Mouse (Mus musculus) left cerebral cortex, adult 9 months (tissue): ENCODE measurements at regions not wholly inside any gene's neighbourhood (a gene's known extent, or its start where the extent isn't known, plus 50 kb on each side); places are given as distances from the start of the nearest gene placed in this dataset.
"Not testable (repeated sequence)": the region's sequence is repeated elsewhere in the genome, so short reads cannot be mapped to it uniquely, and the experiment has no call there.

Source experiments
- DNase-seq, 2 experiments: peaks; one replicate each; pipeline ENCODE4 v3.0.0; 2022; ENCODE audit warnings: low spot score in 2 of 2

DNA sequence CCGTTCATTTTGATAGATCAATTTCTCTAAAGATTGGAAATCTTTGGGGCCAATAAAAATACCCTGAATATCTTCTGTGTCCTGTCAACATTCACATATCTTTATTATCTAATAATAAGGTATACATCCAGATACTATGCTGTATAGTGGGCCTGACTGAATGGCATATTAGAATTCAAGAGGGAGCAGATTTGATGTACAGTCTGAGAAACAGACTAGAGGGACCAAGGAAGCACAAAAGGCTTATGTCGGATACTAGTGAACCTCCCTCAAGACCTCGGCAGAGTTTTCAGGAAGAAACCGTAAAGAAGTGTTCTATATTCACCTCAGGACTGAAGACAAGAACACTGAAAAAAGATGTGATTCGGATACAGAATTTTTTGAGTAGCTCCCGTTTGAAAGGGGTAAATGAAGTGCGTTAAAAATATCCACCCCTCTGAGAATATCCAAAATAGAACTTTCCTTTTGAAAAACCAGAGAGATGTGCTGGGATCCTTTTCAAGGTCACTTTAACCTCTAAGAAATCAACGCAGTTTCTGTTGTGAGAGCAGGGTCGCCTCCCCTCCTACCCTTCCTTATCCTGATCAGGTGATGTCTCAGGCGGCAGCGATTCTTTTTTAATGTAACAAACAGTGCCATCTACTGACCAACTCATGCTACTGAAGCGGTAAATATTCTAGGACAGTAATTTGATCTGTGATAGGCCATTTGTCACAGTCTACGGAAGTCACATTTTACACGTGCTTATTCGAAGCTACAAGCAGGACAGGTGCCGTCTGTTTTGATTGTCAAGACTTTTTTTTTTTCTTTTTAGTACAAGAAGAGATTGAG is 485.1 kb upstream of the Hsf2 start:
- peak in 1 of 2 experiments; percentile 64 for DNase-seq

- DNase-seq = no peak
Observed at GRCm38 (mm10) chr10:57001723-57002110, 484.5 kb upstream of the Hsf2 start.

DNA sequence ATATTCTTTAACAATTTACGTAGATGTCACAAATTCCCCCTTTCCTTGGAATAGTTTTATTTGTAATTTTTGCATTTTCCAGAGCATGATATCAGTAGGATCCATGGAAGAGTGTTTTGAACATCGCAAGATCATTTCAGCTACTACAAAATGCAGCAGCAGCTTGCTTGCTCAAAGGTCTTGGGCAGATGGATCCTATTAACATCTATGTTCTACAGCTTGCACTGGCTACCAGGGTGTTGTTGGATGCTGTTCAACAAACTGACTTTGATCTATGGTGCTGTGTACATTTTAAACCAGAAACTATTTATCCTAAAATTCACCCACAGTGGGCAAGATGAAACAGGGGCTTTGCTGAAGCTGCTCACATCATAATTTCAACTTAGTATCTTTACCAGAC is 448.5 kb upstream of the Hsf2 start:
- DNase-seq = no peak

DNA sequence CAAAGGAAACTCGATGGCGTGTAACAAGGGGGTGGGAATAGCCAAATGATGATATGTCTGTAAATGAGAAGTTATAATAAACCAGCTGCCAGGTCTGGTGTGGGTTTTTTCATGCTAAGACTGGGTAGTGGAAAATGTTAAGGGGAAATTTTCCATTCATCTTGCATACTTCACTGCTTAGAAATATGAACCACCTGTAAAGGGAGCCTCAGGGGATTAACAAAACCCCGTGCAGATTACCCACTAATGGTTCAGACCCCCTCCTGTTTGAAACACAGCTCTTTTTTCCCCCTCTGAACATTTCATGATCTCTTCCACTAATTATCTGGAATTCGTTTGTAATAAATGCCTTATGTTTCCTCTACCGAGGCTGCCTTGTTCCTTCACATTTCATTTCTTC is 446.0 kb upstream of the Hsf2 start:
- no peak for DNase-seq

DNA sequence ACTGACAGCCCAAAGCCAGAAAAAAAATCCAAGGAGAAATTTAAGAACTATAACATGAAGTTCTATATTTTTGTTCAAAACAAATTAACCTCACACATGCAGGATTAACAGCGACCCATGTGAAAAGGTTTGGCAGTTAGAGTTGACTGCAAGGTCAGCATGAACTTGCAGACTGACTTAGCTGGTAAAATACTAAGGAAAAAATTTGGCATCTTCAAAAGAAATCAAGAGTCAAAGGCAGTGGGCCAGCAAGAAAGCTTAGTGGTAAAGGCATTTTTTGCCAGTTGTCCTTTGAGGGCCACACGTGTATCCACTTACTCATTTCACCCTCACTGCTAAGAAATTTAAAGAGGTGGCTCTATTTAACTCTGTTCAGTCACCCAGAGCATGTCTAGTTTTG is 440.2 kb upstream of the Hsf2 start:
- no peak for DNase-seq

DNA sequence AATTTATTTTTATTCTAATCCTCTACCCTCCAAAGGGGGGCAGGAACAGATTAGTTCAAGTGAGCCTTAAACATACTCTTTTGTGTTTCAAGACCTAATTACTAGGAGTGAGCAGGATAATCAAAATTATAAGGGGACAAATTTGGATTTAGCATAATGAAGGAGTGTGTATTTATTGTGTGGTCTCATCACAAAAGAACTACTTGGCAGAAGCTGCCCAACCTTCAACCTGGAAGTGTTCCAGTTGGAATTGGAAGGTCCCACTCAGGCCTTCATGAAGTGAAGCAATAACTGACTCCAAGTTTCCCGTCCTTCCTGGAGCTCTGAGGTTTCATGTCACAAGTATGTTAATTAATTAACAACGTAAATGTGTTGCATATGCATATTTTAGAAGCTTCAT is 439.3 kb upstream of the Hsf2 start:
- peak in 1 of 2 experiments; percentile 3 for DNase-seq

DNA sequence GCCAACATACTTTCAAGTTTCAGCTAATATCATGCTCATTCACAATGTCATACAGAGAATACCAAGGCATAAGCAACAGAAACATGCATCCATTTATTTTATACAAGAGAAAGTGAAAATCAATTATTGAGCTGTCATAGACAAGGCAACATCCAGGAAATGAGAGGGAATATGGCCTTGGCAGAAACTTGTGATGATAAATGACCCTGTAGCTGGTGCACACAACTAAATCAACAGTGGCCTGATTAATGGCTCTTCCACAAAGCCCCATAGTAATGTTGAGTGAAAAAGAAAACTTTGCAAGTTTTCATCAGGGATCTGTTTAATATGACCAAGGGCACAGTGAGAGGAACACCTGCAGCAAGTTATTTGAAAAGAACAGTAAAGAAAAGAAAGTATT is 438.5 kb upstream of the Hsf2 start:
- DNase-seq = no peak

DNA sequence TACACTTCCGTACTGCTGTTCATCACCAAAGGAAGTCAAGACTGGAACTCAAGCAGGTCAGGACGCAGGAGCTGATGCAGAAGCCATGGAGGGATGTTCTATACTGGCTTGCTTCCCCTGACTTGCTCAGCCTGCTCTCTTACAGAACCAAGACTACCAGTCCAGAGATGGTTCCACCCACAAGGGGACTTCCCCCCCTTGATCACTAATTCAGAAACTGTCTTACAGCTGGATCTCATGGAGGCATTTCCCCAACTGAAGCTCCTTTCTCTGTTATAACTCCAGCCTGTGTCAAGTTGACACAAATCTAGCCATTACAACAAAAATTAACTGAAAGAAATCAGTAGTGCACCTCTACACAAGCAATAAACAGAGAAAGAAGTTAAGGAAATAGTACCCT is 432.8 kb upstream of the Hsf2 start:
- not testable (repeated sequence) for DNase-seq

- no peak for DNase-seq
Observed at GRCm38 (mm10) chr10:57090131-57090530, 396.1 kb upstream of the Hsf2 start.

DNA sequence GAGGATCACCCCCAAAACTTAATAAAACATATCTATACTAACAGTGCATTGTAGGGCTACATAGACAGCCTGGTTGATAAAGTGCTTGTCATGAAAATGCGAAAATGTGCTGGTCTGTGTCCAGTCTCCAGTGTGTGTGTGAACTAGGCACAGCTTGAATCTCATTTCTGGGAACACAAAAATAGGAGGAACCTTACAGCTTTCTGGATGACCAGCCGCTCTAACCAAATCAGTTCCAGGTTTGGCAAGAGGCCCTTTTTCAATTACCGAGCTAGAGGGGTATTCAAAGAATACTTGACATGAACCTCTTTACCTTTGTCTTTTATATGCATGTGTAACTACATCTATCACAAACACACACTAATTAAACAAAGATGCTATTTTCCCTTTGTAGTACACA is 390.3 kb upstream of the Hsf2 start:
- DNase-seq = no peak

DNA sequence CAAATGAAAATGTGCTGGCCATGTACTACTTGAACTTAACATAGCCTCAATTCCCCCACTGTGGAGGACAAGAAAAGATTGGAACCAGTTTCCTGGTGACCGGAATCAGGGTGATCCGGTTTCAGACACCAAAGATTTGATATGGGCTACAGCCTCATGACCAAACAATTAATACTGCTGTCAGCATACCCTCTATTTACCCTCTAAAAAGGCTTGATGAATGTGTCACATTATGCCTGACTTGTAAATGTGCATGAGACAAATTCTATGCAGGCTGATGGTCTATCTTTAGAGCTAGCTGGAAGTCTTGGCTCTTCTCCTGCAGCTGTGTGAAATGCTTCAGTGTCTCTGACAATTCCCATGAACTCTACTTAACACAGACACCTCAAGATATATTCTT is 372.8 kb upstream of the Hsf2 start:
- no peak for DNase-seq

DNA sequence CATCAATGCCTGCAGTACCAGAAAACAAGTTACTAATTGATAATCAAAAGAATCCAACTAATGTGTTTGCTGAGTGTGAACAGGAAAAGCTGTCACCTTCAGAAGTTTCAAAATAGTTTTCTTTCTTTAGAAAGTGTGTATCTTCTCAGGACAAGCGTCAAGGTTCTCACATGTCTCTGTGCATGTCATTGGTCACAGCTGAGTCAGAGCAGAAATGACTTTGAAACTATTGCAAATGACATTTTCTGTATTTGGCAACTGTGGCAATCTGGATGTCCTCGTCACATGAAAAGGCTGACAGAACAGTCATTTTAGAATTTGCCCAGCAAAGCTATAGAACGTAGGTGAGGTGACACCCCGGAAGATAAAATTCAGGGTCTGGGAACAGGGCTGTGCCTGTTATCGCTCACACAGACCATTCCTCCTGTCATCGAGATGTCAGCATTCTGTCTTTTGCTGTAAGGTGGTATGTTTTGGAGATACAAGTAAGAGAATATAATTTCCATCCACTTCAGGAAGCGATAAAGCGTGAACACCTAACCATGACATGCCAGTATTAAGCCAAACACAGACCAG is 371.4 kb upstream of the Hsf2 start:
- DNase-seq = no peak

DNA sequence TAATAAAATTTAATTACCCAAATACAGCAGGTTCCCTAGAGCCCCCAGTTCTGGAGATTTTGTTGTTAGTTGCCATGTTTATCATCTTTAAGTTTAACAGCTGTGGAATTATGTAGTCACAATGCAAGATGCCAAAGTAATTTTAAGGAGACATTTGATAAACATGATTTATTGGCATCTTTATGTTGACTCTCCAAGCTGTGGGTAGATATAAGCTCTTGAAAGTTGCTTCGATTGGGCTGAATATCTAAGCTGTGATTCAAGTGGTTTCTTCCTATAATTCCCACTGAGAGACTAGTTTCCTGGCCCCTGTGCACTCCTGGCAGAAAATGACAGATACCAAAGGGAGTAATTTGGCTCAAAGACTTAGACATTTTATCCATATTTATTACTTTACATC is 364.7 kb upstream of the Hsf2 start:
- no peak for DNase-seq

DNA sequence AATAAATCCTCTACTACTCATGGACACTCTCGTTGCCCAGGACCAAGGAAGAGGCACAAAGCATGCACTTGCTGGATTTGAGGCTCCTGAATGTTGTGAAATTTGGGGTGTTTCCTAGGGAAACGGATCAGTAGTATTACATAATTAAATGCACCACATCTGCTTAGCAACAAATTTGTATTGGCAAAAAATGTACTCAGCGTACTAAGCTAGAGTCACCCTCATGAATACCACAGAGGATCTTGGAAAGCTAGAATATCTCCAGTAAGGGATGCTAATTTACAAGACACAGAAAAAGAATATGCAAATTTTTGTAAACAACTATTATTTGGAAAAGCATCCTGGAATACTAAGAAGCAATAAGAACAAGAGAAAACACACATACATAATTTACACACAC is 359.0 kb upstream of the Hsf2 start:
- peak in 1 of 2 experiments; percentile 2 for DNase-seq

GRCm38 (mm10) chr10:57156426-57156825 is 329.8 kb upstream of the Hsf2 start:
- DNase-seq = no peak

DNA sequence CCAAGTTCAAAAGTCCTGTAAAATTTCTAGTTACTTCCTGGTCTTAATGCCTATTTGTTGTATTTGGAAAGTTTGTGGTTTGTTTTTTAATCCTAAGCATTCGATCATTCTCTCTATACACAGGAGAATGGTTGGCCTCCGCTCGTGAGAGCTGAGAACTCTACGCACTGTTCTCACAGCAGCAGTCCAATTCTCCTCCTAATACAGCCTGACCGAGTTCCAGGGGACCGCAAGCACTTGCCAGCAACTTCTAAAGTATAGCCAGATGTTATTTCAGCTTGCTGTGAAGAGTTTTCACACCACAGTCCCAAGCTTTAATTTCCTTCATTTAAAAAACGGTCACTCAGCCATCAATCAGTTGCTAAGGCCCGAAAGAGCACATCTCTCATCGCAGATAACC is 329.3 kb upstream of the Hsf2 start:
- no peak for DNase-seq

DNA sequence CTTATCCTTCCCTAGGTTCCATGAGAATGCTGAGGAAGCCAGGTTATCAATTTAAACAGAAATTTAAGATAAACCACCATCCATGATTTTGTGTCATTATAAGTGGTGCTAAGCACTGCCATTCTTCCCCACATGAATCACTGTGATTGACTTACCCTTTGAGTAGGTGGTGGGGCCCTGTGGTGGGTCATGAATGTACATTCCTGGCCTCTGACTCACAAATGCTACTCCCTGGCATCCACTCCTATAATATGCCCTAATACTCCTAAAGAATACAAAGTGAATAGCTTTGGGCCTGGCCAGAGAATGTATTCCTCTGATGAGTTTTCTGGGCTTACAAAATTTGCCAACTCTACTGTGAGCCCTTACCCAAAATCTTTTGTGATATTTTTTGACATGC is 325.6 kb upstream of the Hsf2 start:
- DNase-seq = no peak

DNA sequence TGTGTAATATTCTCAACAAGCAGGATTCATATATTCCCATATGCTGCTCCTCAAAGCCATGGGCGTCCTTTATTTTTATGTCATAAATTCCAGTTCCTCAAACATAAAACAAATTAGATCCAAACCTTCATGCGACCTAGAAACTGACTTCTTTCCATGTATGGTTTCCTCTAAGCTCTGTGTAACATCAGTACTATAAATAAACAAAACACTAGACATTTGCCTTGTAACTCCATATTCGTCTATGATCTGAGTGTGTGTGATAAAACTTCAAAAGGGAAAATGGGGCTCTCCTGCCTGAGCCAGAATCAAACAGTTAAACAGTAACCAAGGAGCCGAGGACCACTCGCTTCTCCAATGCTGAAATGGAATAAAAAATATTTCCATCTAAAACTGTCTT is 322.8 kb upstream of the Hsf2 start:
- DNase-seq = no peak

DNA sequence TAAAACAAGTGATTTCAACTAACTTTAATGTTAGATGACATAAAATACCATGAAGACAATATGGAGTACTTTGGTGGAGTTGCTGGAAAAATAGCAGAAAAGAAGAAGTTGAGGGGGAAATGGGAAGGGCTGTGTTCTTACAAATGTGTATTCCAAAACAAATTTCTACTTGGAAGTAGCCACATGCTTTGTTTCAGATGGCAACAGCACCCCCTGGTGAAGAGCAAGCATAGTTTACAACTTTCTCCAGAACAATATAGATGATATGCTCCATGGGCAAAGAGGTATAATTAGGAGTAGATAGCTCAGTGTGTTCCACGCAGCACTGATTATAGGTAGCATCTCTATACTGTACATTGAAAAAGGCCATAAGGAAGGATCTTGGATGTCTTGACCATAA is 302.6 kb upstream of the Hsf2 start:
- DNase-seq = peak in 1 of 2 experiments; percentile 17

- no peak for DNase-seq
Observed at GRCm38 (mm10) chr10:57210701-57211100, 275.5 kb upstream of the Hsf2 start.

- DNase-seq = no peak
Observed at GRCm38 (mm10) chr10:57231117-57231516, 255.1 kb upstream of the Hsf2 start.

DNA sequence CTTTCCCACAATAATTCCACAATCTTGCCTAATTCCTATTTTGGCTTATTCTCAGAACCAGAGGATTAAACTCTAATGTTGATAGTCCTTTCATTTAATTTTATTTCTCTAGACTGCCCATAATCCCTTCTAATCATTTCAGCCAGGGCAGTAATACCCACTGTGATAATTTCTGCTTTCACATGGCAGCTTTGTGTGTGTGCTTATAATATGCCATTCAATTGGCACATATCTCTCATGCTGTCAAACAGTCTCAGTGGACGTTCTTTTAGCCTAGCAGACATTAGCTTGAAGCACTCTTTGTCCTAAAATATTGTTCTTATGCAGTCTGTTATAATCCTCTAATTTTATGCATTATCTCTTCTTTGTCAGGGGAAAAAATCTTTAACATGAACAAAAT is 205.0 kb upstream of the Hsf2 start:
- DNase-seq = no peak

DNA sequence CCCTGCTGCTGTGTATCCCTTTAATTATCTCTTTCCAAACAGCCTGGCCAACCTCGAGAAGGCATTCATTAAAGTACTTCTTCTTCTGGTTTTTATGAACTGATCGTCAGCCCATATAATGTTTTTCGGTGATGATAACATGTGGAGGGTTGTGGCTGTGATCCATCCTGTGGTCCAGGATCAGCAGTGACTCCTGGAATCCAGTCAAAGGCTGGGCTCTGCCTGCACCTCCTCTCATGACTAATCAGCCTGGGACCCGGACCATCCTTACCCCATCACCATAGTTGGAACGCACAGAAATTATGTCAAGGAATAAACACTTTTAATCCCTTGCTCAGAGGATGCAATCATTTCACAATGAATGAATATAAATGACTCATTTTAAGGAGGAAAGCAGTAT is 203.3 kb upstream of the Hsf2 start:
- DNase-seq = no peak

DNA sequence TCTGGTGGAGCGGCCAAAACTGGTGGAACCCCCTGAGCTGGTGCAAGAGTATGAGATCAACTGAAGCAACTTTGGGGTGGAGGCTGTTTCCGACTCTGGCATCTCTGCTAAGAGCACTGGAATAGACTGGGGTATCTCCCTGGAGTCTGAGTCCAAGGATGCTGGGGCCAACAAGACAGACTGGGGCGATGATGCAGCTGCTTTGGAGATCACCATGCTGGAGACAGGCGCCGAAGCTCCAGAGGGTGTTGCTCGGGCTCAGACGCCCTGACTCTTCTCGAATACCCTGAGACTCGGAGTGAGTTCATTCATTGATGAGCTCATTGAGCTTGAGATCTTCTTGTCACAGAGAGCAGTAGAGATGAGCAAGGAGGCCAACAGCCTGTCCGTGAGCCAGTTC is 194.6 kb upstream of the Hsf2 start:
- DNase-seq = no peak
